Mouse (Mus musculus): Measurements from ENCODE around the gene Matn1. TPM values are rescaled to one million over a fixed set of nuclear protein-coding genes. Genes with fewer than 3 reads are reported as not detected.
A peak's percentile ranks its signal among the peaks of the same experiment; 100 is the strongest.

Gene Matn1
- total and polyA plus RNA-seq, 2 experiments from 2014 or later, result 0.26 to 1.2 TPM

DNA sequence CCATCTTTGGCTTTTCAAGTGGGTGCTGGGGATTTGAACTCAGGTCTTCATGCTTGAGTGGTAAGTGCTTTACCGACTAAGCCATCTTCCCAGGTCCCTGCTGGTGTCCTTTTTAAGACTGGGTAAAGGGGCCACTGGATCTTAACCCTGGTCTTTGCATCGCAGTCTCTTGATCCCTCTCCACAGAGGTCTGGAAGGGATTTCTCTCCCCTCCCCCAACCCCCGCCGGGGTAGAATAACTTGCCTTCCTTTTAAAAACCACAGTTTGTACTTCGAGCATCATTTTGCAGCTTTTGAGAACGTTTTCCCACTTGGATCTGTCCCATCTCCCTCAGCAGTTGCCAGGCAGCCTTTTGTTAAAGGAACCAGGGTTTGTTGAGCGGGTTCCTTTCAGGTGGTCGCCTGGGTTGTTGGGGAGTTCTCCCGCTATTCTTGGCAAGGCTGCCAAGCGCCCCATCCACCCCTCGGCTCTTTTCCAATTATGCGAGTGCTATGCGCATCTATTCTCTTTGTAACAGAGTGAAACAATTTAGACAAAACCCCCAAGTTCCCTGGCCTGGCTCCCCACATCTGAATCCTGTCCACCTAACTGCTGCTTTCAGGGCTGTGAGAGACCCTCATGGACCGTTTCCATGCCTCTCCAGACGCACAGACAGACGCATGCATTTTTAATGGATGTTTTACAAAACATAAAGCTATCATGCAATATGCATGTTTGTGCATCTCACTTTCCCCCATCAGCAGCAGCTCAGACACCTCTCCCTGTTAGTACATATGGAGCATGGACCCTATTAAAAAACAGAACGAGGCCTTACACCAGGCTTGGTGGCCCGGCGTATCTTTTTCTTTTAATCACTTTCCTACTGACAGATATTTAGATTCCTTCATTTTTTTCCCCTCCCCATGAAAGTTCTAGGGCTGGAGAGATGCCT, 29.4 kb downstream of the Matn1 start:
- TF ChIP-seq CTCF (IDR thresholded peaks at IDR 0.05; ENCODE audit: low read depth), result no peak
- H3K9me3 ChIP-seq (ENCODE audit: low read length), result no peaks in the 10 kb centered on the region
- no peak overlapping the region for H3K9ac ChIP-seq (replicated peaks; ENCODE audit: low read length)
- H3K4me2 ChIP-seq (ENCODE audit: low read depth, low read length), result no peak overlapping the region
- H3K36me3 ChIP-seq (ENCODE audit: insufficient read depth, low read length), result no peaks in the 10 kb centered on the region
- no peaks in the 10 kb centered on the region for H3K4me1 ChIP-seq (ENCODE audit: insufficient read depth, low read length)
- H3K4me3 ChIP-seq (ENCODE audit: low read length), result no peak overlapping the region
- WGBS, result 29% methylated on average over 19 of the region's 19 CpGs
- H3K27me3 ChIP-seq (ENCODE audit: insufficient read depth, low read length), result no peaks in the 10 kb centered on the region
- peak; percentile 58; the same call in 1 of the 2 replicates for ATAC-seq
- H3K27ac ChIP-seq, result peak overlapping the region; percentile 34; the same call in 1 of the 2 replicates
- DNase-seq (ENCODE audit: low spot score), result peak; percentile 79

DNA sequence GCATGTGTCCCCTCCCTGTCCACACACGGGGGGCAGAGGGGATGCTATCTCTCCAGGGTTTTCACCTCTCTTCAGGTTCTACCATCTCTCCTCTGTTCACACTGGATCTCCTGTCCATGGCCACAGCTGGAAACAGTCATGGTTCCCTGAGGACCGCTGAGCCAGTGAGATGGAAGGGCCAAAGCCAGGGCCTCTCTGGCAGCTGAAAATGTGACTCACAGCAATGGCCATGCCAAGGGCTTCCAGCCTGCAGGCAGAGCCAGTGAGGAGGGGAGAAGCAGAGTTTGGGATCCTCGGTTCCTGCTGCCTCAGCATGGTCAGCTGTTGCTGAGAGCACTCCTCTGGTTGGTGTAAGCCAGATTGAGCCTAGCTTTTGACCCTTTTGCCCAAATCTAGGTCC, 34.8 kb downstream of the Matn1 start:
- DNase-seq (ENCODE audit: low spot score) (no peak), ATAC-seq (no peak)
- 75% methylated on average over 3 of the region's 3 CpGs for WGBS
- Histone ChIP-seq H3K4me2 (ENCODE audit: low read depth, low read length) (no peak overlapping the region), H3K9me3 (ENCODE audit: low read length) (no peaks in the 10 kb centered on the region), H3K9ac (replicated peaks; ENCODE audit: low read length) (no peak overlapping the region), H3K36me3 (ENCODE audit: insufficient read depth, low read length) (no peaks in the 10 kb centered on the region), H3K4me1 (ENCODE audit: insufficient read depth, low read length) (no peaks in the 10 kb centered on the region), H3K27me3 (ENCODE audit: insufficient read depth, low read length) (no peaks in the 10 kb centered on the region), H3K27ac (no peak overlapping the region), H3K4me3 (ENCODE audit: low read length) (no peak overlapping the region)
- TF ChIP-seq CTCF (IDR thresholded peaks at IDR 0.05; ENCODE audit: low read depth), result no peak

DNA sequence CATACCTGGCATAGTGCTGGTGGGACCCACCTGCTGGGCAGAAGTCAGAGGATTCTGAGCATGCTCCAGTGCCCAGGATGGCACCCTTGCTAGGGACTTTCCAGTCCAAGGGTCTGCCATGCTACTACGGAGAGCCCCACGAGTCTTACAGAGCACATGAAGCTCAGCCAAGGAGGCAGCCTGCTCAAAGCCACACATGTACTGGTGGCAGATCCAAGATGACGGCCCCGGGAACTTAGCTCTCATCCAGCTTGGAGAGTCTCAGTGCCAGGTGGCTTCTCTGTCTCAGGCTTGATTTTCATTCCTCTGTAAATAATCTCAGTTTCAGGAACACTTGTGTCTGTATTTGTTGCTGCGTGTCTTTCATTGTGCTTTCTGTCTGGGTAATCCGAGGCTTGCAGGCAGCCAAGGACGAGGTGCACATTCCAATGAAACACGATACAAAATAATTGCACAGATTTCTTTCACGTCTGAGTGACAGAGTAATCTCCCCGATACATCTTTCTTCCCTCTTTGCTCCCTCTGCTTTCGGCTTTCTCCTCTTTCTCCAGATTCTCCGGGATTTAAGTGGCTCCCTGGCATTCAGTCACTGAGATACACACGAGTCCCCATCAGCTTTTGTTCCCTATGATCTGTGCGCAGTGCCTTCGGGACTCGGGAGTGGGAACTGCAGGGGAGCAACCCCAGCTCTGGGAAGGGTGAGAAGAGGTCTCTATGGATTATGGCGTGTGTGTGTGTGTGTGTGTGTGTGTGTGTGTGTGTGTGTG, 40.4 kb downstream of the Matn1 start:
- DNase-seq (ENCODE audit: low spot score), result peak; percentile 20
- WGBS, result 36% methylated on average over 17 of the region's 17 CpGs
- H3K4me2 ChIP-seq (ENCODE audit: low read depth, low read length), result peak overlapping the region; percentile 5; the same call in 1 of the 2 replicates

DNA sequence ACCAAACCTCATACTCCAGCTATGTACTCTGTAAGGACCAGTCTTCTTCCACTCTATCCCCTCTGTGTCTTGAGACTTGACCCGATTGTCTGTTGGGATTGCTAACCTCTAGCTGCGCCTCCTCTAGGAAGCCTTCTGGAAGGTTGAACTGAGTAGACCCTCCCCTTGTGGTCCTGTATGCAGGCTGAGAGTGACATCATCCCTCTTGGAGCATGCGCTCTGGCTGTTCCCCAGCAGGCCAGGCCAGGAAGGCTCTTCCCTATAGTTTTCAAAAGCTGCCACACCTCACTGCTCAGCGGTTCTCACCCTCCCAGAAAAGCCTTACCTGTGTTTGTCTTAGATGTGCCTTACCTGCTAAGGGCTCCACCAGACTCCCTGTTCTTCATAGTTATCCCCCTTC, 42.9 kb downstream of the Matn1 start:
- no peak for TF ChIP-seq CTCF (IDR thresholded peaks at IDR 0.05; ENCODE audit: low read depth)
- H3K36me3 ChIP-seq (ENCODE audit: insufficient read depth, low read length), result no peaks in the 10 kb centered on the region
- no peaks in the 10 kb centered on the region for H3K27me3 ChIP-seq (ENCODE audit: insufficient read depth, low read length)
- H3K4me2 ChIP-seq (ENCODE audit: low read depth, low read length), result no peak overlapping the region
- no peak overlapping the region for H3K9ac ChIP-seq (replicated peaks; ENCODE audit: low read length)
- H3K9me3 ChIP-seq (ENCODE audit: low read length), result no peaks in the 10 kb centered on the region
- peaks cover 6% of the 10 kb centered on the region; the same call in 1 of the 2 replicates for H3K4me1 ChIP-seq (ENCODE audit: insufficient read depth, low read length)
- no peak for DNase-seq (ENCODE audit: low spot score)
- WGBS, result 93% methylated on average over 4 of the region's 4 CpGs
- no peak overlapping the region for H3K4me3 ChIP-seq (ENCODE audit: low read length)
- no peak overlapping the region for H3K27ac ChIP-seq
- no peak for ATAC-seq

More for the DNA sequence above, 40.4 kb downstream of the Matn1 start:
- peak overlapping the region; percentile 36; the same call in 1 of the 2 replicates for H3K27ac ChIP-seq
- H3K27me3 ChIP-seq (ENCODE audit: insufficient read depth, low read length), result no peaks in the 10 kb centered on the region
- no peak overlapping the region for H3K4me3 ChIP-seq (ENCODE audit: low read length)
- no peak for TF ChIP-seq CTCF (IDR thresholded peaks at IDR 0.05; ENCODE audit: low read depth)
- no peaks in the 10 kb centered on the region for H3K36me3 ChIP-seq (ENCODE audit: insufficient read depth, low read length)
- no peak for ATAC-seq
- no peak overlapping the region for H3K9ac ChIP-seq (replicated peaks; ENCODE audit: low read length)
- H3K4me1 ChIP-seq (ENCODE audit: insufficient read depth, low read length), result peaks cover 6% of the 10 kb centered on the region; the same call in 1 of the 2 replicates
- no peaks in the 10 kb centered on the region for H3K9me3 ChIP-seq (ENCODE audit: low read length)

DNA sequence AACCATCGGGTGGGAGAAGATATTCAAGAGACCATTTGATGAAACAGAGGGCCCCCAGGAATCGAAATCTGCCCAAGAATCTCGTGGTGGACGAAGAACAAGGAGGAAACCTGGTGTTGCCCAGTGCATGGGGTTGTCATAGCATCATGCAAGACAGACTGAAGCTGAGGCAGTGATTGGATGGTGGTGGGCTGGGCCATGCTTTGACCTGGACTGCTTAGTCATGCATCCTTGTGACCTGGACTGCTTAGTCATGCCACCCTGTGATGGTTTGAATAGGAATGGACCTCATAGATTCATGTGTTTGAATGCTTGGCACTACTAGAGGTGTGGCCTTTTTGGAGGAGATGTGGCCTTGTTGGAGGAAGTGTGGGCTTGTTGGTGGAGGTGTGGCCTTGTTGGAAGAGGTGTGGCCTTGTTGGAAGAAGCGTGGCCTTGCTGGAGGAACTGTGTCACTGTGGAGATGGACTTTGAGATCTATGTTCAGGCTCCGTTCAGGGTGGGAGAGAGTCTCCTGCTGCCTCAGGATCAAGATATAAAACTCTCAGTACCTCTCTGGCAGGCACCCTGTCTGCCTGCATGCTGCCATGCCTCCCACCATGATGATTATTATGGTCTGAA, 44.1 kb downstream of the Matn1 start:
- Histone ChIP-seq H3K27ac (no peak overlapping the region), H3K4me1 (ENCODE audit: insufficient read depth, low read length) (peaks cover 6% of the 10 kb centered on the region; the same call in 1 of the 2 replicates), H3K36me3 (ENCODE audit: insufficient read depth, low read length) (no peaks in the 10 kb centered on the region), H3K4me3 (ENCODE audit: low read length) (no peak overlapping the region), H3K4me2 (ENCODE audit: low read depth, low read length) (no peak overlapping the region), H3K27me3 (ENCODE audit: insufficient read depth, low read length) (no peaks in the 10 kb centered on the region), H3K9me3 (ENCODE audit: low read length) (no peaks in the 10 kb centered on the region), H3K9ac (replicated peaks; ENCODE audit: low read length) (no peak overlapping the region)
- ATAC-seq (no peak), DNase-seq (ENCODE audit: low spot score) (no peak)
- no peak for TF ChIP-seq CTCF (IDR thresholded peaks at IDR 0.05; ENCODE audit: low read depth)
- 92% methylated on average over 6 of the region's 6 CpGs for WGBS

DNA sequence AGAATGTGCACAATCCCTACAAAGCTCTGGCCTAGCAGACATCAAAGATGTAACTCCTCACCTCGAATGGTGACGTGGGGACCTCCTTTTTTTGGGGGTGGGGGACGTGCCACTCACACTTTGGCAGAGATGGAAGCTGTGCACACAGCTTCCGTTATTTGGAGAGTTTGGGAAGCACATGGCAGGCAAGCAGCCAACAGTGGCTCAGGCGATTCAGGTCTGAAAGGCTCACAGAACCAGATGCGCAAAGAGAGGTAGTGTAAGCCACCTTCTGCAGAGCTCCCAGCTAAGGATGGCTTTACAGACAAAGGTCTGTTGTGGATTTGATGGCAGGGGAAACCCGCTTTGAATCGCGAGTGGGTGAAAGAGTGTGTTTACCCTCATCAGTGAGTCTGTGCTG, 45.0 kb downstream of the Matn1 start:
- Histone ChIP-seq H3K36me3 (ENCODE audit: insufficient read depth, low read length) (no peaks in the 10 kb centered on the region), H3K27me3 (ENCODE audit: insufficient read depth, low read length) (no peaks in the 10 kb centered on the region), H3K4me2 (ENCODE audit: low read depth, low read length) (no peak overlapping the region), H3K4me1 (ENCODE audit: insufficient read depth, low read length) (peaks cover 5% of the 10 kb centered on the region; the same call in 1 of the 2 replicates), H3K9me3 (ENCODE audit: low read length) (no peaks in the 10 kb centered on the region), H3K4me3 (ENCODE audit: low read length) (no peak overlapping the region), H3K27ac (no peak overlapping the region), H3K9ac (replicated peaks; ENCODE audit: low read length) (no peak overlapping the region)
- ATAC-seq (no peak), DNase-seq (ENCODE audit: low spot score) (peak; percentile 60)
- TF ChIP-seq CTCF (IDR thresholded peaks at IDR 0.05; ENCODE audit: low read depth), result no peak
- WGBS, result 50% methylated on average over 9 of the region's 9 CpGs

All from hindbrain, postnatal 0 days (tissue).